Mouse (Mus musculus) lung, postnatal 36 days (tissue): ENCODE measurements around the gene Olfr441.
"Not testable (repeated sequence)": the region's sequence is repeated elsewhere in the genome, so short reads cannot be mapped to it uniquely, and the experiment has no call there.

ENCODE experiments used
- DNase-seq: peaks from one replicate; pipeline ENCODE4 v3.0.0; 2022; ENCODE audit warnings: mixed read lengths

Gene Olfr441

DNA sequence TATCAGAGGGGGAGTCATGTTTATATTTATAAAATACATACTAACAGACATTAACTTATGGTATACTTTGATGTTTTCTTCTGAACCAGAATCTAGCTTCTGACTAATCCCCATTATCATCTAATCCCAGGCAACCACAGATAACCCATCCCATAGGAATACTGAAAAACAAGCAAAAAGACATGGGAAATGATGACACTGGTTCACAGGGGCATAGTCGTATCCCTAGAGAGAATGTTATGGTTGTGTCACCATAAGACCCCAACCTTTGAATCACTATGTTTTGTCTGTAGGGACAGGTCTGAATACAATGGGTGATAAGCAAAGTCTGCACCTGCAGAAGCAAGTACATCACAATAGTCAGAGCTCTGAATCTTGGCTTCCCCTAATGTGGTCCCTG, at the start of gene Olfr441:
Gene Olfr441 (plus strand): TSS at position 301 of the 400 bp plus-strand sequence.
- DNase-seq, result not testable (repeated sequence)

DNA sequence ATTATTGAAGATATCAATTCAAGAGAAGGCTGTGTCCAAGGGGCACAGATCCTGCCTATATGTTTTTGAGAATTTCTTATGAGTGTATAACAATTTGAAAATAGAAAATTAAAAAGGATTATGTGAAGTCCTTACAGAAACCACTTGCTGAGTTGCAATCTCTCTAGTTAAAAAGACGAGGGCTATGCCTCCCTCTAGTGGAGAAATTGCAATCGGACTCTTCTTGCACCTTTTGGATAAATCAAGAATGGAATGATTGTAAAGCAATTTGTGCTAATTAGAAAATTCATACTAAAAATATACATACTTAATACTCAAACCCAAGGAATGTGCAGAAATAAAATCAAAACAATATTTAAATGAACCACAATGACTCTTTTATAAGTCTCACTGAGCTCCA, 27.4 kb upstream of the Olfr441 start:
- peak; percentile 23 for DNase-seq

DNA sequence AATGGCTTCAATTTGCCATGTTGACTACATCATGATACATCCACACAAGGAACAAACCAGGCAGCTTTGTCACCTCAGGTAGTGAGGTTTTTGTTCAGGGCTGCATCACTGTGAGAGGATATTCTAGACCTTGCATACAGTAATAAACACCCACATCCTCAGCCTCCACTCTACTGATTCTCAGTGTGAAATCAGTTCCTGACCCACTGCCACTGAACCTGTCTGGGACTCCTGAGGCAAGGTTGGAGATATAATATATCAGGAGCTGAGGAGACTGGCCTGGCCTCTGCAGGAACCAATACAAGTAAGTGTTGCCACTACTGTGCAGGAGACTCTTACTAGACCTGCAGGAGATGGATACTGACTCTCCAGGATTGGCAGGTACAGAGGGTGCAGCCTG, 24.8 kb upstream of the Olfr441 start:
- DNase-seq, result not testable (repeated sequence)

DNA sequence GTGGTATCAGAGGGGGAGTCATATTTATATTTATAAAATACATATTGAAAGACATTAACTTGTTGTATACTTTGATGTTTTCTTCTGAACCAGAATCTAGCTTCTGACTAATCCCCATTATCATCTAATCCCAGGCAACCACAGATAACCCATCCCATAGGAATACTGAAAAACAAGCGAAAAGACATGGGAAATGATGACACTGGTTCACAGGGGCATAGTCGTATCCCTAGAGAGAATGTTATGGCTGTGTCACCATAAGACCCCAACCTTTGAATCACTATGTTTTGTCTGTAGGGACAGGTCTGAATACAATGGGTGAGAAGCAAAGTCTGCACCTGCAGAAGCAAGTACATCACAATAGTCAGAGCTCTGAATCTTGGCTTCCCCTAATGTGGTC, 40.1 kb downstream of the Olfr441 start, which contains the start of gene Olfr237-ps1:
Gene Olfr237-ps1 (plus strand): TSS at position 301 of the 400 bp plus-strand sequence.
- not testable (repeated sequence) for DNase-seq

DNA sequence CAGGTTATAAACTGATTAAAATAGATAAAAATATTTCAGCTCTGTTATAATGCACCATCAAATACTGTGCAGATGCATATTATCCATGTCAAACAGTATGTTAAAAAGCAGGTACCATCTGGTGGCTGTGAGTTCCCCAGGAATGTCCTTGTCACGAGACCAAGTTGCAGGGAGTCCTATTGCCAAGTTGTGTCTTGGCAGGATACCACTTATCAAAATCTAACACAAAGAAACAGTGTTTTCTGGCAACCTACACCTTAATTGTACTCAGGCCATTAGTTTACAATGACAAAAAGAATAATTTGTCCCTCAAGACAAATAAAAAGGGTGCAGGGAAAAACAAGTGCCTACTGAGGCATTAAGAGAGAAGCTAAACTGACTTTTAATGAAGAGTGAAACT, 53.3 kb downstream of the Olfr441 start:
- no peak for DNase-seq

DNA sequence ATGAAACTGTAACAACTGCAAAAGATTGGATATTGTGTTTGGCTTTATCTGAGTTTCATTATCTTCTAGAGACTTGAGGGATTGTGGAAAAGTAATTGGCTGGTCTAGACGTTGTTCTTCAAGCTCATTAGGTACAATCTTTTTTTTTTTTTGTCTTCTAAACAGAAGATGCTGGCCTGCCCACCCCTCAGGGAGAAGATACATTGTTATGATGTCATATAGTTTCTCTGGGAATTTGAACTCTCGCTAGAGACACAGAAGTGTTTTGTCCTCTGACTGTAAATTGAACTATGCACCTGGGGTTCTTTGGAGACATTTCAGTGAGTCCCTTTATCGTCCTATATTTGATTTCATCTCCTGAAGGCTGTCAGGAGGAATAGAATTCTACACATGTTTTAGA, 56.8 kb downstream of the Olfr441 start, which contains the start of gene Olfr437:
Gene Olfr437 (plus strand): TSS at position 301 of the 400 bp plus-strand sequence.
- no peak for DNase-seq

DNA sequence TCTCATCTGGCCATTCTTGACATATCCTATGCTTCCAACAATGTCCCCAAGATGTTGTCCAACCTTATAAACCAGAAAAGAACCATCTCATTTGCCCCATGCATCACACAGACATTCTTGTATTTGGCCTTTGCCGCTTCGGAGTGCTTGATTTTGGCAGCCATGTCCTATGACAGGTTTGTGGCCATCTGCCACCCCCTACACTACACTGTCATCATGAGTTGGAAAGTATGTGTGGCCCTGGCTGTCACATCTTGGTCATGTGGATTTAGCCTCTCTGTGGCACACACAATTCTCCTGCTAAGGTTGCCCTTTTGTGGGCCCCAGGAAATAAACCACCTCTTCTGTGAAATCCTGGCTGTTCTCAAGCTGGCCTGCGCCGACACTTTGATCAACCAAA, 61.1 kb downstream of the Olfr441 start:
- DNase-seq, result no peak
